Mouse (Mus musculus): ENCODE data around the gene Gm17542. TPM values are rescaled to one million over a fixed set of nuclear protein-coding genes. Genes with fewer than 3 reads are reported as not detected.

Gene Gm17542
- polyA plus RNA-seq, 1 experiment: not detected

GRCm38 (mm10) chr10:58709021-58709420 is 9.0 kb downstream of the Gm17542 start:
- no peaks in the 10 kb centered on the region for H3K36me3 ChIP-seq (ENCODE audit: control insufficient read depth, insufficient read depth, low read length, poor library complexity, severe bottlenecking)
- H3K27me3 ChIP-seq (ENCODE audit: control insufficient read depth, insufficient read depth, low read length, poor library complexity, severe bottlenecking): no peaks in the 10 kb centered on the region; the same call in 1 of the 2 replicates
- no peak for TF ChIP-seq POLR2A (IDR thresholded peaks at IDR 0.05; ENCODE audit: insufficient read depth, low read length)
- no peak for TF ChIP-seq EP300 (IDR thresholded peaks at IDR 0.05; ENCODE audit: insufficient read depth, low read depth, low read length)
- no peak for TF ChIP-seq CTCF (IDR thresholded peaks at IDR 0.05; ENCODE audit: low read depth, low read length)
- H3K9ac ChIP-seq (ENCODE audit: low read depth, poor library complexity, severe bottlenecking): no peak overlapping the region
- H3K4me3 ChIP-seq (ENCODE audit: low read depth, low read length): no peak overlapping the region
- no peak overlapping the region for H3K27ac ChIP-seq (ENCODE audit: insufficient read depth, low read length)
- H3K9me3 ChIP-seq (replicated peaks; ENCODE audit: control insufficient read depth, insufficient read depth, low read length, poor library complexity, severe bottlenecking): no peaks in the 10 kb centered on the region
- H3K4me1 ChIP-seq (ENCODE audit: control insufficient read depth, insufficient read depth, low read length): no peaks in the 10 kb centered on the region

GRCm38 (mm10) chr10:58700578-58700977 is 17.4 kb downstream of the Gm17542 start:
- no peak overlapping the region for H3K27ac ChIP-seq (ENCODE audit: insufficient read depth, low read length)
- no peak overlapping the region for H3K4me3 ChIP-seq (ENCODE audit: low read depth, low read length)
- no peaks in the 10 kb centered on the region for H3K27me3 ChIP-seq (ENCODE audit: control insufficient read depth, insufficient read depth, low read length, poor library complexity, severe bottlenecking)
- H3K9ac ChIP-seq (ENCODE audit: low read depth, poor library complexity, severe bottlenecking): no peak overlapping the region
- H3K9me3 ChIP-seq (replicated peaks; ENCODE audit: control insufficient read depth, insufficient read depth, low read length, poor library complexity, severe bottlenecking): no peaks in the 10 kb centered on the region
- no peaks in the 10 kb centered on the region for H3K4me1 ChIP-seq (ENCODE audit: control insufficient read depth, insufficient read depth, low read length)
- H3K36me3 ChIP-seq (ENCODE audit: control insufficient read depth, insufficient read depth, low read length, poor library complexity, severe bottlenecking): no peaks in the 10 kb centered on the region
- TF ChIP-seq POLR2A (IDR thresholded peaks at IDR 0.05; ENCODE audit: insufficient read depth, low read length): no peak
- no peak for TF ChIP-seq CTCF (IDR thresholded peaks at IDR 0.05; ENCODE audit: low read depth, low read length)
- TF ChIP-seq EP300 (IDR thresholded peaks at IDR 0.05; ENCODE audit: insufficient read depth, low read depth, low read length): no peak

- Histone ChIP-seq H3K4me1 (ENCODE audit: control insufficient read depth, insufficient read depth, low read length) (no peaks in the 10 kb centered on the region), H3K27me3 (ENCODE audit: control insufficient read depth, insufficient read depth, low read length, poor library complexity, severe bottlenecking) (no peaks in the 10 kb centered on the region), H3K27ac (ENCODE audit: insufficient read depth, low read length) (no peak overlapping the region), H3K9ac (ENCODE audit: low read depth, poor library complexity, severe bottlenecking) (no peak overlapping the region), H3K4me3 (ENCODE audit: low read depth, low read length) (no peak overlapping the region), H3K9me3 (replicated peaks; ENCODE audit: control insufficient read depth, insufficient read depth, low read length, poor library complexity, severe bottlenecking) (no peaks in the 10 kb centered on the region), H3K36me3 (ENCODE audit: control insufficient read depth, insufficient read depth, low read length, poor library complexity, severe bottlenecking) (no peaks in the 10 kb centered on the region)
- TF ChIP-seq EP300 (IDR thresholded peaks at IDR 0.05; ENCODE audit: insufficient read depth, low read depth, low read length): no peak
- no peak for TF ChIP-seq POLR2A (IDR thresholded peaks at IDR 0.05; ENCODE audit: insufficient read depth, low read length)
- no peak for TF ChIP-seq CTCF (IDR thresholded peaks at IDR 0.05; ENCODE audit: low read depth, low read length)
These were observed 17.9 kb downstream of the Gm17542 start for GRCm38 (mm10) chr10:58700160-58700559.

GRCm38 (mm10) chr10:58698955-58699354 is 19.1 kb downstream of the Gm17542 start:
- Histone ChIP-seq H3K27me3 (ENCODE audit: control insufficient read depth, insufficient read depth, low read length, poor library complexity, severe bottlenecking) (no peaks in the 10 kb centered on the region), H3K36me3 (ENCODE audit: control insufficient read depth, insufficient read depth, low read length, poor library complexity, severe bottlenecking) (no peaks in the 10 kb centered on the region), H3K27ac (ENCODE audit: insufficient read depth, low read length) (no peak overlapping the region), H3K9ac (ENCODE audit: low read depth, poor library complexity, severe bottlenecking) (no peak overlapping the region), H3K4me1 (ENCODE audit: control insufficient read depth, insufficient read depth, low read length) (no peaks in the 10 kb centered on the region), H3K9me3 (replicated peaks; ENCODE audit: control insufficient read depth, insufficient read depth, low read length, poor library complexity, severe bottlenecking) (no peaks in the 10 kb centered on the region), H3K4me3 (ENCODE audit: low read depth, low read length) (no peak overlapping the region)
- TF ChIP-seq EP300 (IDR thresholded peaks at IDR 0.05; ENCODE audit: insufficient read depth, low read depth, low read length): no peak
- TF ChIP-seq CTCF (IDR thresholded peaks at IDR 0.05; ENCODE audit: low read depth, low read length): no peak
- no peak for TF ChIP-seq POLR2A (IDR thresholded peaks at IDR 0.05; ENCODE audit: insufficient read depth, low read length)

- Histone ChIP-seq H3K9me3 (replicated peaks; ENCODE audit: control insufficient read depth, insufficient read depth, low read length, poor library complexity, severe bottlenecking) (no peaks in the 10 kb centered on the region), H3K4me3 (ENCODE audit: low read depth, low read length) (no peak overlapping the region), H3K4me1 (ENCODE audit: control insufficient read depth, insufficient read depth, low read length) (no peaks in the 10 kb centered on the region), H3K9ac (ENCODE audit: low read depth, poor library complexity, severe bottlenecking) (no peak overlapping the region), H3K36me3 (ENCODE audit: control insufficient read depth, insufficient read depth, low read length, poor library complexity, severe bottlenecking) (no peaks in the 10 kb centered on the region), H3K27ac (ENCODE audit: insufficient read depth, low read length) (no peak overlapping the region), H3K27me3 (ENCODE audit: control insufficient read depth, insufficient read depth, low read length, poor library complexity, severe bottlenecking) (no peaks in the 10 kb centered on the region)
- TF ChIP-seq EP300 (IDR thresholded peaks at IDR 0.05; ENCODE audit: insufficient read depth, low read depth, low read length) (no peak), CTCF (IDR thresholded peaks at IDR 0.05; ENCODE audit: low read depth, low read length) (no peak), POLR2A (IDR thresholded peaks at IDR 0.05; ENCODE audit: insufficient read depth, low read length) (no peak)
These were observed 27.0 kb downstream of the Gm17542 start for GRCm38 (mm10) chr10:58691051-58691450.

- no peaks in the 10 kb centered on the region for H3K36me3 ChIP-seq (ENCODE audit: control insufficient read depth, insufficient read depth, low read length, poor library complexity, severe bottlenecking)
- H3K27ac ChIP-seq (ENCODE audit: insufficient read depth, low read length): no peak overlapping the region
- H3K9ac ChIP-seq (ENCODE audit: low read depth, poor library complexity, severe bottlenecking): no peak overlapping the region
- no peaks in the 10 kb centered on the region for H3K4me1 ChIP-seq (ENCODE audit: control insufficient read depth, insufficient read depth, low read length)
- H3K27me3 ChIP-seq (ENCODE audit: control insufficient read depth, insufficient read depth, low read length, poor library complexity, severe bottlenecking): no peaks in the 10 kb centered on the region
- H3K4me3 ChIP-seq (ENCODE audit: low read depth, low read length): no peak overlapping the region
- TF ChIP-seq CTCF (IDR thresholded peaks at IDR 0.05; ENCODE audit: low read depth, low read length) (no peak), POLR2A (IDR thresholded peaks at IDR 0.05; ENCODE audit: insufficient read depth, low read length) (no peak), EP300 (IDR thresholded peaks at IDR 0.05; ENCODE audit: insufficient read depth, low read depth, low read length) (no peak)
- H3K9me3 ChIP-seq (replicated peaks; ENCODE audit: control insufficient read depth, insufficient read depth, low read length, poor library complexity, severe bottlenecking): no peaks in the 10 kb centered on the region
These were observed 38.7 kb downstream of the Gm17542 start for GRCm38 (mm10) chr10:58679298-58679697.

Data from ES-Bruce4 (cell line).